Mouse (Mus musculus) liver, embryonic 14.5 days (tissue): ENCODE data around the gene Hist1h4c. TPM values are rescaled to one million over a fixed set of nuclear protein-coding genes. Genes with fewer than 3 reads are reported as not detected.
A peak's percentile ranks its signal among the peaks of the same experiment; 100 is the strongest.
"Not testable (repeated sequence)": the region's sequence is repeated elsewhere in the genome, so short reads cannot be mapped to it uniquely, and the experiment has no call there.

Experiments
- ATAC-seq: fragments of 200-750 bp; cut with Nextera tagmentation; 2 replicates; pipeline ENCODE4 v1.8.0; 2017; ENCODE audit warnings: moderate number of reproducible peaks, mild to moderate bottlenecking, moderate library complexity; ENCODE audit not compliant: insufficient read depth
- DNase-seq, 3 experiments: peaks; one replicate each; pipeline ENCODE4 v3.0.0-alpha.2; 2012 to 2013; ENCODE audit warnings: low read depth in 3 of 3, low spot score in 3 of 3
- H3K27ac ChIP-seq: fragments of 300-500 bp; sonication (generic); 2 replicates; pipeline ENCODE4 v1.5.1; 2014; ENCODE audit warnings: moderate library complexity, mild to moderate bottlenecking, control low read depth, inconsistent platforms
- H3K27me3 ChIP-seq: fragments of 300-500 bp; sonication (generic); 2 replicates; pipeline ENCODE4 v1.6.1; 2014; ENCODE audit warnings: mild to moderate bottlenecking, low read length, moderate library complexity; ENCODE audit not compliant: control insufficient read depth, insufficient read depth
- H3K36me3 ChIP-seq: fragments of 300-500 bp; sonication (generic); replicated peaks from 2 replicates; pipeline ENCODE4 v1.6.1; 2014; ENCODE audit warnings: low read depth; ENCODE audit not compliant: control insufficient read depth, insufficient read depth
- H3K4me1 ChIP-seq, 2 experiments: fragments of 200-500 bp in 1 of 2; fragments of 300-500 bp in 1 of 2; sonication (generic) in 1 of 2; replicated peaks; 2 replicates each; pipeline ENCODE4 v1.6.1; 2012 to 2014; ENCODE audit warnings: antibody characterized with exemption in 1 of 2, inconsistent platforms in 1 of 2, low read length in 1 of 2; ENCODE audit not compliant: control insufficient read depth in 2 of 2, insufficient read depth in 2 of 2
- H3K4me2 ChIP-seq: fragments of 300-500 bp; sonication (generic); 2 replicates; pipeline ENCODE4 v1.6.1; 2014; ENCODE audit warnings: low read depth, mild to moderate bottlenecking, control low read depth, moderate library complexity
- H3K4me3 ChIP-seq, 2 experiments: fragments of 200-500 bp in 1 of 2; fragments of 300-500 bp in 1 of 2; sonication (generic) in 1 of 2; 2 replicates each; pipeline ENCODE4 v1.5.1; 2012 to 2014; ENCODE audit warnings: low read depth in 2 of 2, low read length in 2 of 2, mild to moderate bottlenecking in 2 of 2, control low read depth in 1 of 2, inconsistent platforms in 1 of 2, moderate library complexity in 1 of 2; ENCODE audit not compliant: insufficient read depth in 1 of 2
- H3K9ac ChIP-seq: fragments of 300-500 bp; sonication (generic); replicated peaks from 2 replicates; pipeline ENCODE4 v1.6.1; 2014; ENCODE audit warnings: mild to moderate bottlenecking, control low read depth, moderate library complexity
- H3K9me3 ChIP-seq: fragments of 300-500 bp; sonication (generic); 2 replicates; pipeline ENCODE4 v1.6.1; 2016; ENCODE audit warnings: low read length, mixed read lengths; ENCODE audit not compliant: control insufficient read depth
- CTCF ChIP-seq: IDR thresholded peaks from 2 replicates; pipeline ENCODE4 v1.5.1; 2016; ENCODE audit warnings: antibody characterized with exemption, low read depth, control low read depth
- EP300 ChIP-seq: IDR thresholded peaks from 2 replicates; pipeline ENCODE4 v1.6.1; 2016; ENCODE audit warnings: antibody characterized with exemption, low read depth
- WGBS: fragments of 180-500 bp; shearing (Covaris S2); extraction: QIAGEN DNeasy Blood & Tissue Kit; methylation state at CpG from one replicate; pipeline ENCODE4 v1.1.7; 2014; ENCODE audit not compliant: insufficient replicate concordance; 5-methylcytosine and 5-hydroxymethylcytosine counted together
- polyA plus RNA-seq, 2 experiments: library from polyadenylated mRNA; depleted of rRNA in 1 of 2; stranded (reverse) in 1 of 2; unstranded in 1 of 2; fragments of >200 nt; fragmentation: Nextera tagmentation in 1 of 2; extraction: Ambion mirVana in 1 of 2; gene quantifications; 2 replicates each; pipeline versions ENCODE4 v1.2.1 to v1.2.3; 2012 to 2014

The Hist1h4c gene
- polyA plus RNA-seq, 2 experiments, result 6.2 to 10.1 TPM

GRCm38 (mm10) chr13:23729706-23730105 lies 31.5 kb upstream of the Hist1h4c start:
- H3K4me1 ChIP-seq, result peaks cover 13 to 22% of the 10 kb centered on the region in 2 experiments
- no peaks in the 10 kb centered on the region for H3K9me3 ChIP-seq
- H3K4me3 ChIP-seq, result no peak overlapping the region
- WGBS, result 80% methylated on average over 5 of the region's 5 CpGs
- no peaks in the 10 kb centered on the region for H3K36me3 ChIP-seq
- 0 out of 2 replicates have a peak overlapping the region, but pooled peaks have one; percentile 33 for H3K9ac ChIP-seq
- ATAC-seq (no peak), DNase-seq (no peak)
- TF ChIP-seq CTCF (no peak), EP300 (no peak)
- H3K27me3 ChIP-seq, result no peaks in the 10 kb centered on the region
- H3K27ac ChIP-seq, result no peak overlapping the region
- H3K4me2 ChIP-seq, result no peak overlapping the region

- Histone ChIP-seq H3K4me2 (no peak overlapping the region), H3K9ac (0 out of 2 replicates have a peak overlapping the region, but pooled peaks have one; percentile 33), H3K4me1 (peaks cover 15 to 27% of the 10 kb centered on the region in 2 experiments), H3K4me3 (no peak overlapping the region), H3K36me3 (no peaks in the 10 kb centered on the region), H3K9me3 (no peaks in the 10 kb centered on the region), H3K27me3 (no peaks in the 10 kb centered on the region), H3K27ac (no peak overlapping the region)
- DNase-seq, result no peak
- WGBS, result 47% methylated on average over 9 of the region's 9 CpGs
- no peak for ATAC-seq
- no peak for TF ChIP-seq EP300
- TF ChIP-seq CTCF, result no peak
These were observed 30.9 kb upstream of the Hist1h4c start for GRCm38 (mm10) chr13:23729192-23729525.

- Histone ChIP-seq H3K9me3 (no peaks in the 10 kb centered on the region), H3K27me3 (no peaks in the 10 kb centered on the region), H3K9ac (no peak overlapping the region; the same call in 1 of the 2 replicates), H3K36me3 (no peaks in the 10 kb centered on the region), H3K4me3 (no peak overlapping the region), H3K27ac (no peak overlapping the region), H3K4me2 (peak overlapping the region; percentile 11; the same call in 1 of the 2 replicates), H3K4me1 (peaks cover 17 to 32% of the 10 kb centered on the region in 2 experiments)
- no peak for DNase-seq
- WGBS, result 41% methylated on average over 18 of the region's 18 CpGs
- TF ChIP-seq CTCF (no peak), EP300 (no peak)
- ATAC-seq, result no peak
These were observed 30.4 kb upstream of the Hist1h4c start for GRCm38 (mm10) chr13:23728472-23729191.

- no peak overlapping the region for H3K4me3 ChIP-seq
- H3K36me3 ChIP-seq, result no peaks in the 10 kb centered on the region
- WGBS, result 33% methylated on average over 1 of the region's 1 CpGs
- ATAC-seq (no peak), DNase-seq (no peak)
- H3K4me1 ChIP-seq, result peaks cover 15 to 33% of the 10 kb centered on the region in 2 experiments
- no peak overlapping the region for H3K4me2 ChIP-seq
- TF ChIP-seq CTCF, result no peak
- no peak for TF ChIP-seq EP300
- H3K27ac ChIP-seq, result no peak overlapping the region
- H3K9ac ChIP-seq, result no peak overlapping the region
- no peaks in the 10 kb centered on the region for H3K9me3 ChIP-seq
- H3K27me3 ChIP-seq, result no peaks in the 10 kb centered on the region
These were observed 27.0 kb upstream of the Hist1h4c start for GRCm38 (mm10) chr13:23725213-23725612.

GRCm38 (mm10) chr13:23724239-23724638 lies 26.0 kb upstream of the Hist1h4c start:
- H3K4me2 ChIP-seq, result no peak overlapping the region
- H3K4me1 ChIP-seq, result peaks cover 15 to 29% of the 10 kb centered on the region in 2 experiments
- WGBS, result 44% methylated on average over 4 of the region's 4 CpGs
- no peaks in the 10 kb centered on the region for H3K36me3 ChIP-seq
- no peak overlapping the region for H3K4me3 ChIP-seq
- TF ChIP-seq CTCF, result no peak
- no peak for TF ChIP-seq EP300
- ATAC-seq (peak; percentile 69; the same call in 1 of the 2 replicates), DNase-seq (no peak)
- no peaks in the 10 kb centered on the region for H3K27me3 ChIP-seq
- no peaks in the 10 kb centered on the region for H3K9me3 ChIP-seq
- no peak overlapping the region for H3K27ac ChIP-seq
- H3K9ac ChIP-seq, result no peak overlapping the region

- H3K9ac ChIP-seq, DNase-seq, ATAC-seq, H3K4me1 ChIP-seq, H3K9me3 ChIP-seq, H3K4me3 ChIP-seq, H3K27me3 ChIP-seq, H3K27ac ChIP-seq, H3K4me2 ChIP-seq, H3K36me3 ChIP-seq: not testable (repeated sequence)
- 14% methylated on average over 2 of the region's 2 CpGs for WGBS
These were observed 19.5 kb upstream of the Hist1h4c start for GRCm38 (mm10) chr13:23717593-23718245.
